Mouse (Mus musculus) thymus, postnatal 10 days (tissue): ENCODE measurements around the gene Ubxn11.

ENCODE experiments used
- DNase-seq, 2 experiments: peaks; one replicate each; pipeline ENCODE4 v3.0.0; 2021; ENCODE audit warnings: low spot score in 2 of 2

Ubxn11 gene

DNA sequence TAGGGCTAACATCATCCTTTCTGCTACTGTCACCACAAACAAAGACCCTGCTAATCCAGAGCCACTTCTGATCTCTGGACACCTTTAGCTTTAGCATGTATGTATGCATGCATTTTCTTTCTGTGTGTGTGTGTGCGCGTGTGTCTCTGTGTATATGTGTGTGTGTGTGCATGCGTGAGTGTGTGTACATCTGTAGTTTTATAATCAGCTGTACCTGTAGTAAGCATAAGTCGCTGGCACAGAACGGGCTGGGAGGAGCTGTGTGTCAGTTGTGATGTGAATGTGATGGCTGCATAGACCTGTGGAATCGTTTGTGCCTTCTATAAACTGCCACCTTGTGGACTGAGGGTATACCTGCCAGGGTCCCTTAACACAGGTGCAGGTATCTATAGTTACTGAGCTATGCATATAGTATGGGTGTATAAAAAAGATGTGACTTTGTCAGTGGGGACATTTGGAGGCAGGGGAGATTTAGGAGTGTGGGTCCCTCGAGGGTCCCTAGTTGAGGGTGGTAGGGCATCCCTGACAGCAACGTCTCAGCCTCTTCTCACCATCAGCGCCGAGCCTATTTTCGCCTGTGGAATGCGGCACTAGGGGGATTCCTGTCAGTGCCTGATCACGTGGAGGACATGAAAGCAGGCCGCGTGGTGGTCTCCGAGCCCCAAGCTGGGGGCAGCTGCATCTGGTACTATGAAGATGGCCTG lies 11.7 kb upstream of the Ubxn11 start:
- DNase-seq, result no peak

DNA sequence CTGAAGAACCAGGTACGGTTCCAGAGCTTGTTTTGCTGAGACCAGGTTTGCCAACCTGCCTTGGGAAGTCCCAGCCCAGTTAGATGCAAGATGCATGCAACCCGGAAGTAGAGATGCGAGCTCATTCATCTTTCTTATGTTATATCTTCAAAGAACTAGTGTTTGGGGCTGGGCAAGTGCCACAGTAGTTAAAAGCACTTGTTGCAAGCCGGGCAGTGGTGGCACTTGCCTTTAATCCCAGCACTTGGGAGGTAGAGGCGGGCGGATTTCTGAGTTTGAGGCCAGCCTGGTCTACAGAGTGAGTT lies 11.2 kb upstream of the Ubxn11 start:
- DNase-seq, result no peak

DNA sequence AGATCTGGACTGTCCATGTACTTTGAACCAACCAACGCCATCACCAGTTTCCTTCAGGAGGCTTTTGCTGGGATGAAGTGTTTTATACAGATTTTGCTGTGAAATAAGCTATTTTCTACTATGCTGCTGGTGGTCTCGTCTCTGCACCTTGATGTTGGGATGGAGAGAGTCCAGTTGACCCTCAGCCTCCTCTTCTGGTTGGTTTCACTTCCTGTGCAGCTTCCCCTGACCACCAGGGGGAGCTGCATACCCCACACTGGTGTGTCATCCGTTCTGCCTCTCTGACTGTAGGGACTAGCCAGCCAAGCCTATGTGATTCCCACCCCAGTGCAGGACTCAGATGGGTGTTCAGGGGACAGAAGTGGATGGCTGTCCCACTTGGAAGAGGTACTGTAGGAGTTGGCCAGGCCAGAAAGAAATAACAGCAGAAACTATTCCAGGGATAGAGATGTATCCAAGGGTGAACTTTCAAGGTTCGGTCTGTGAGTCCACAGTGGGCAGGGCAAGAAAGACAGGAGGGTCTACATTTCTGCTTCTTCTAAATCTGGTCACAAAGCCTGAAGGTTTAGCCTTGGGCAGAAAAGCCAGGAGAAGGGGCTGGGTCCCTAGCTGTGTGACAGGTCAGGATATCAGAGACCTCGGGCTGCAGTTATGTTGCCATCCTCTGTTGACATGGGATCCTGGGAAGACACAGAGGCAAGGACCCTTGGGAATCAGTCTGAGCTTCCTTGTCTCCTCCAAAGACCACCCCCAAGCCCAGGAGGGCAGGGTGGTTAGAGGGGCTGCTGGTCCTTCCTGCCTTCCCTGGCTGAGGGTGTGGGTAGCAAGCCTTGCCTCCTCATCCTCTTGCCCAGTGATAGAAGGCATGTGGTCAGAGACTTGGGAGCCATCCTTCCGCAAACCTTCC lies 9.7 kb upstream of the Ubxn11 start:
- peak; percentile 60 to 87 for DNase-seq

- DNase-seq, result no peak
These were observed 8.3 kb upstream of the Ubxn11 start for GRCm38 (mm10) chr4:134094004-134094564.

GRCm38 (mm10) chr4:134094923-134095547 lies 7.3 kb upstream of the Ubxn11 start, which contains the start of gene Cd52:
Gene Cd52, minus strand, starts transcription at chr4:134095082.
- DNase-seq, result peak; percentile 77 to 80

DNA sequence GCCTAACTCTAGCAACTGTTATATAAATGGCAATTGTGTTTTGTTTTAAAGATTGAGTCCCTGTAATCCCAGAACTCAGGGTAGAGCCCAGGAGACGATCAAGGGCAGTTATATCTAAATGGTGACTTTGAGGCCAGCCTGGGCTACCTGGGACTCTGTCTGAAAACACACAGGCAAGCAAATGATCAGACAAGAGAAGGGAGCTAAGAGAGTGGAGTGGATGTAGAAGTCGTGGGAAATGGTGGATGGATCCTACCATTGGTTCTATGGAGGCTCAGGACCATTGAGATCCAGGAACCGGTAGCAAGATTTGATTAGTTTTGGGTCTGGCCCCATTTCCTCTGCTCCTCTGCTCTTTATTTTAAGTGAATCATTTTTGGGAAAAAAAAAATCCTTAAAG lies 6.2 kb upstream of the Ubxn11 start:
- DNase-seq, result no peak

DNA sequence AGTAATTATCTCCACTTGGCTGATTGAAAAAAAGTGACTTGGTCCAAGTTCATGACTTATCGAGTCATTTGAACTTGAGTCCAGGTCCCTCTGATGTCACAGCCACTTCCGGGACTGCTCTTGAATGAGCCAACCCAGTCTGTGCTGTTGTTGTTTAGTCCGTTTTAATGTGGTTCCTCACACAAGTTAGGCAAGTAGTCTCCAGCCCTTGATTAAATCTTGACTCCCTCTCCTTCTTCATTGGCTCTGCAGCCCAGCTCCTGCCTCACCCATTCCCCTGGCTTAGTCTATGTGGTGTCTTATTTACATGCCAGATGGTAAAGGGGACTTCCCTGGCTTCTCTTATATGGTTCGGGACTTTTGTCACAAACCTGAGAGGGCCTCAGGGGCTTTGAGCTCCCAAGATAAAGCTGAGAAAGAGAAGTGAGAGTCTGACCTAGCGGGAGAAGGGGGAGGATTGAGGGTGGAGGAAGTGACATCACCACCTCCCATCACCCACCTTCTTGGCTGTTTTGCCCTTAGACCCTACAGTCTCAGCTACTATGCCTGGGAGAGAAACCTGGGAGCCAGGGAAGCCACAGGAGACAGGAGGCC lies 5.3 kb upstream of the Ubxn11 start:
- no peak for DNase-seq

DNA sequence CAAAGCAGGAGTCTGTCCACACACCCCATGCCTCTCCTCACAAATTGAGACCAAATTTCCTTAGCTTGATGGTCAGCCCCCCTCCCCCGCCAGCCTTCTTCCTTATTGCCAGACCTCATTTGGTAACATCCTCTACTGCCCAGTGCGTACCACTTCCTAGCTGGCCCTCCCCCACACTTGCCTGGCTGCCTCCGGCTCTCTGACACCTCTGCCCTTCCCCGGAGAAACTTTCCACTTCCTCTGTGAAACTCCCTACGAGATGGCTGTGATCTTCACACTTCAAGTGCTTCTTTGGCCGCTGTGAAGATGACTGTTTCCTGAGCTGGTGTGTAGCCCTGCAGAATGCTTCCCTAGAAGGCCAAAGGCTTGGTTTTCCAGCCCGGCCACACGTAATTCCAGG lies 3.7 kb upstream of the Ubxn11 start:
- peak; percentile 78 to 82 for DNase-seq

DNA sequence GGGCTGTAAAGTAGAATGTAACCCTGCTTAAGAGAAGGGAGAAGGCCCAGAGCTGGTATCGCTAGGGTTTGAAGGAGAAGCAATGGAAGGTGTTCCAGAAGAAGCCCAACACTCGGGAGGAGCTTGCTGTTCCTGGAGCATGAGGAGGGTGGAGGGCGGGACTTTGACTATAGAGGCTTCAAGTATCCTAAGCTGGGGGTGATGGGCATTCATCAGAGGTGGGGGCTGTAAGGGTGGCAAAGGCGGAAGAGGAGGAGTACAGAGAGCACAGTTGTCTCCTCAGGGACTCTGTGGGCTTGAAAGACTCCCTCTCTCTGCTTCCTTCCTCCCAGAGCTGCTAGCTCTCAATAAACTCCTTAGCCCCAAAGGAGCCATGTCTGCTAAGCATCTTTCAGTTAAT lies 2.1 kb upstream of the Ubxn11 start:
- DNase-seq, result no peak

GRCm38 (mm10) chr4:134102742-134103119 lies 361 bp downstream of the Ubxn11 start:
- no peak for DNase-seq

DNA sequence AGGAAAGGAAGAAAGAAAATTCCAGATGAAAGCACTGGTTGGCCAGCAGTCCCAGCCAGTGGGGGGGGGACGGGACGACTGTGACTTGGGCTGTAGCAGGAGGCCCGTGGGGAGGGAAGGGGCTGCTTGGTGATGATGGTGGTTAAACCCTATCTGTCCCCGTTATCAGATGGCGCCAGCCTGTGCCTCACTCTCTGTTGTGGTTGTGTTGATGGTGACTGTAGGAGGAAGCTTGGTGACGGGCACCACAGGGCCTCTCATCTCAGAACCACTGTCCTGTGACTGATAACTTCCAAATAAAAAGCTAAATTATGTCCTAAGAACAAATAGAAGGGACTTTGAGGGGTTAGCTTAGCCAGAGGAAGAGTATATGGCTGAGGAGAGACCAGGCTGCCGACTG lies 3.7 kb downstream of the Ubxn11 start:
- no peak for DNase-seq

GRCm38 (mm10) chr4:134107730-134108129 lies 5.4 kb downstream of the Ubxn11 start:
- no peak for DNase-seq

- DNase-seq, result no peak
These were observed 5.8 kb downstream of the Ubxn11 start for GRCm38 (mm10) chr4:134108196-134108595.

DNA sequence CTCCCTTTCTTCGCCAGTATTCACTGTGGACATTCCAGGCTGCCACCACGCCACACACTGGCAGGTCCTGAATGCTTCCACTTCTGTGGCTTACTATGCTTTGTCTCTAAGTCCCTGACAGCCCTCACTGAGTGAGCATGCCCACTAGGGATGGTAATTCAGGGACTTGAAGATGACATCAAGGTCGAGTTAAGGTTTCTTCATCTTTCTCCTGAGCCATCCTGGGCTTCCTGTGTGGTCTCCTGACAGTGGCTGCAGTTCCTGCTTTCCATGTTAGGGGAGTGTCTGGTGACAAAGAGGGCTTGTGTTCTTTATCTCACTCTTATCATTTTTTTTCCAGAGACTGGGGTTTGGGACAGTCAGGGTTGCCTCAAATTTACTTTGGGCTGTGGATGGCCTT lies 8.3 kb downstream of the Ubxn11 start:
- no peak for DNase-seq

- no peak for DNase-seq
These were observed 10.0 kb downstream of the Ubxn11 start for GRCm38 (mm10) chr4:134112403-134112802.

- peak in 1 of 2 experiments; percentile 13 for DNase-seq
These were observed 11.1 kb downstream of the Ubxn11 start for GRCm38 (mm10) chr4:134113356-134113994.

DNA sequence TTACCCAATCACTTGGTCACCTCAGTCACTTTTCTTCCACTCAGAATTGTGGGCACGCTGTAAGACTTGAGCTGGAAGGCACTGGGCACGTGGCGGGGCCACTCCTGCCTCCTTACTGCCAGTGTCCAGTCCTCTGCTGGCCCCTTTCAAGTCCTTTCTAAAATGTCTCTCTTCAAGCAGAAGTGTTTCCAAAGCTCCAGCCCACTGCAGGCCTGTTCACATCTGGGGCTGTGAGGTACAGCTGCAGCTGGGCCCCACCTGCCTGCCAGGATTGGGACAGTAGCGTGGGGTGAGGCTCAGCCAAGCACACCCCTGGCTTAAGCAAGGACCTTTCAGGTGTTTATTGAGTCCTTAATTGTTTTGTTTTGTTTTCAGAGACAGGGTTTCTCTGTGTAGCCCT lies 11.7 kb downstream of the Ubxn11 start:
- DNase-seq, result peak in 1 of 2 experiments; percentile 22

- DNase-seq, result peak; percentile 45 to 57
These were observed 13.1 kb downstream of the Ubxn11 start for GRCm38 (mm10) chr4:134115215-134116144.

DNA sequence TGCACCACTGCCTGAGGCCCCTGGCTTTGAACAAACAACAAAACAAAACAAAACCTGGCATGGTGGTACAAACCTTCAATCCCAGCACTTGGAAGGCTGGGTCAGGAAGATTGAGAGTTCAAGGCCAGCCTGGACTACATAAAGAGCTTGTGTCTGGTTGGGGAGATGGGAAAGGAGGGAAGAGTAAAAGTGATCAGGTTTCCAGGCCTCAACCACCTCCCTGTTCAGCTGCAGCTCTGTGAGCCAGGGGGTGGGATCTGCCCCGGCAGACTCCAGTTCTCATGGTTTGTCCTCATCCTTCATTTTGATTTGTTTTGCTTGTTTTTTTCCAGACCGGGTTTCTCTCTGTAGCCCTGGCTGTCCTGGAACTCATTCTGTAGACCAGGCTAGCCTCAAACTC lies 14.1 kb downstream of the Ubxn11 start:
- peak; percentile 17 to 28 for DNase-seq

- DNase-seq, result peak; percentile 75 to 85
These were observed 14.6 kb downstream of the Ubxn11 start for GRCm38 (mm10) chr4:134117012-134117411.
